Mouse (Mus musculus): ENCODE measurements around the gene Gimap7. TPM values are rescaled to one million over a fixed set of nuclear protein-coding genes. Genes with fewer than 3 reads are reported as not detected.

Gene Gimap7
- total RNA-seq, 2 experiments from 2014 or later = not detected

DNA sequence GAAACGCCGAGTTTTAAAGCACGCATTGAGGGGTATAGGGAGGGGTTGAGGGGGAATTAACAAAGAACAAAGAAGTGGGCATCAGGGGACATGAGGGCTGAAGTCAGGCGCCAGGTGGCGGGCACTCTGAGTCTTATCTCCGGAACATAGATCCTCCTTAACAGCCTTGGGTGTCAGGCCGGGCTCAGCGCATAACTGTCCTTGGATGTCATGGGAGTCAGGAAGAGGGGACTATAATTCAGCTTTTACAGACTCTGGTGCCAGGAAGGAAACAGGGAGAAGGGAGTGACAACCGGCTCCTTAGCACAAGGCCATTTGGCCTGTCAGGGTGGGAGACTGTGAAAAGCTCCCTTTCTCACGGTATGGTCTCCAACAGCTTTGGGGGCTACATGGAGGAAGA, 46.1 kb downstream of the Gimap7 start:
- no peak for DNase-seq (ENCODE audit: low spot score in 2 of 2)
- Histone ChIP-seq H3K27ac (no peak overlapping the region), H3K4me3 (no peak overlapping the region)
- TF ChIP-seq CTCF (conservative IDR thresholded peaks at IDR 0.05) = no peak

DNA sequence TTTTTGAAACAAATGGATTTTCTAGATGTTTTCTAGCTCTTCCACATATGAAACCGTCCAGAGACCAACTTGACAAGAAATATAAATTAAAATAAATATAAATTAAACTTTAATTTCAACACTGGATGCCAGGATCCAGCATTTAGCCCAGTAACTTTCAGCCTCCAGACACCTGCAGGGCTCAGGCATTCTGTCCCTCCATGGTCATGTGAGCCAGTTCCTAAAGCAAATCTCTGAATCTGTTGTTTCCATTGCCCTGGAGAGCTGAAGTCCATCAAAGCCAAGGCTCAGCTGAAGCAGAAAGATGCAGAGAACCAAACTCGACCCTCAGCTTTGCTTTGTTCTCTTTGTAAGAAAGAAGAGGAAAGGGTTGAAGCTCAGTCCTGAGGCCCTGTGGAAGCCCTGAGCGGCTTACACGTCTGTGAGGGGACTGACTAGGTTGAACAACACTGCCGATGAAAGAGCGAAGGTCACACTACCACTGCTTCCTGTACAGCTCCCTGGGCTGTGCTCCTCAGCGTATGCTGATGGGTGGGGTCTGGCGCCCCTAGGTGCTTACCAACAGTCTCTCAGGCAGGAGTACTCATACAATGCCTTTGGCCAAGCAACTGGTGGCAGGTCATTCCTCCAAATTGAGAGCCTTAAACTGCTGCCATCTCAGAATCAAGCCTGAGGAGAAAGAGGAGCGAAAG, 49.9 kb downstream of the Gimap7 start:
- TF ChIP-seq CTCF (conservative IDR thresholded peaks at IDR 0.05) = no peak
- Histone ChIP-seq H3K27ac (no peak overlapping the region), H3K4me3 (no peak overlapping the region)
- no peak for DNase-seq (ENCODE audit: low spot score in 2 of 2)

DNA sequence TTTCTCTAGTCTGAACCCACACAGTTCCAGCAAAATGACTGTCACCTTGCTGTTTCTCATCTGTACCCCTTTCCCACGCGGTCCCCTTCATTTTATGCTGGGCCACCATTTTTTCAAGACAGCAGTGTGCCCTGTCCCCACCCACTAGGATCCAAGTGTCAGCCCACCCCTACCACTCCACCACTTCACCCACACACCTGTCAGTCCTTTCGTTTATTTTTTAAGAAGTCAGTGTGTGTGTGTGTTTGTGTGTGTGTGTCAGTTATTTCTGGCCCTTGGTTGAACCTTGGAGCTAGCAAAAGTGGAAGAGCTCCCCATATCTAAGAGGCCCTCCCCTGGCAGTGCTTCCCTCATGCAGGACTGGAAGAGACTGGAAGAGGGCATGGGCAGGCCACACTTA, 50.5 kb downstream of the Gimap7 start:
- no peak for DNase-seq (ENCODE audit: low spot score in 2 of 2)
- Histone ChIP-seq H3K4me3 (no peak overlapping the region), H3K27ac (no peak overlapping the region)
- TF ChIP-seq CTCF (conservative IDR thresholded peaks at IDR 0.05) = no peak

DNA sequence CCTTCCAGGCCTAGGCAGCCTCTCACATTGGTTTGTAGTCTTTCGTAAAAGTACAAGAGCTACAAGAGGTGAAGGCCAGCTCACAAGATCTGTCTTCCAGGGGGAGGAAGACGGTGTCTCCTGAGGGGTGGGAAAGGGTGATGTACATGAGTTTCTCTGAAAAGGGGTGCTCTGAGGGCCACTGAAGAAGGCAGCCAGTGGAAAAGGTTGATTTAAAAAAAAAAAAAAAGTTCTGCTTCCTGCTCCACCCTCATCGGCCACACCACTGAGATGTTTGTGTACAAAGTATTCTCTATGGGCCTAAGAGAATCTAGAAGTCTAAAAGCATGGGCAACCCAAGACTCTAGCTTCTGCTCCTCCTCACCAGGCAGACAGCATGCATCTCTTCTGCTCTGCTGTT, 52.3 kb downstream of the Gimap7 start, which contains the start of gene Gimap3:
Gene Gimap3, minus strand, starts transcription at position 156 of the 400 bp plus-strand sequence.
- no peak within 1 kb of the TSS for H3K4me3 ChIP-seq
- no peak for TF ChIP-seq CTCF (conservative IDR thresholded peaks at IDR 0.05)
- H3K27ac ChIP-seq = no peak within 1 kb of the TSS
- no peak for DNase-seq (ENCODE audit: low spot score in 2 of 2)

DNA sequence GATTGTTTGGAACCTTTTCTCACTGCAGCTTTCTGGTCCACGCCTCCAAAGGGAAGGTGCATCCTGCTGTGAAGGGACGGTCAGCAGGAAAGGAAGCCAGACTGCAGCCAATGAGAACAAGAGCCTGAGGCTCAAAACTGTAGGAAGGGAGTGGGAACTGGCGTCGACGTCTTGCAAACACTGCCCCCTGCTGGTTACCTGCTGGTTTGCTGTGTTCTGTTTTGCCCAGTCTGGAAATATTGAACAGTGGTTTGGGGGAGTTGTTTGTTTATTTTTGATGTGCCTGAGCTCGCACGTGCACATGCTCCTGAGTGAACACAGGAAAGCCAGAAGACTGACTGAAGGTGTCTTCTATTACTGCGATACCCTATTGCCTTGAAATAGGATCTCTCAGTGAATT, 53.6 kb downstream of the Gimap7 start:
- no peak overlapping the region for H3K4me3 ChIP-seq

More for the DNA sequence above, 53.6 kb downstream of the Gimap7 start:
- peak; percentile 95 for TF ChIP-seq CTCF (conservative IDR thresholded peaks at IDR 0.05)
- peak; percentile 70 to 87 for DNase-seq (ENCODE audit: low spot score in 2 of 2)
- no peak overlapping the region for H3K27ac ChIP-seq

Other genes starting within 250 kb of the Gimap7 start
- 100 to 1,000 TPM; 443 to 456 TPM for gene Atp6v0e2, start 181.0 kb upstream of the Gimap7 start, total RNA-seq (2021)
- gene Lrrc61, start 163.8 kb upstream of the Gimap7 start, total RNA-seq (2021) = 10 to 100 TPM; 36.6 to 40.9 TPM
- gene Rarres2, start 145.8 kb upstream of the Gimap7 start, total RNA-seq (2021) = 10 to 100 TPM; 11.4 to 16.0 TPM
- gene Gm45021, start 129.0 kb upstream of the Gimap7 start, total RNA-seq (2021) = not detected
- 10 to 100 TPM; 48.6 to 53.1 TPM for gene Repin1, start 124.7 kb upstream of the Gimap7 start, total RNA-seq (2021)
- not detected for gene Gm44965, start 124.7 kb upstream of the Gimap7 start, total RNA-seq (2021)
- gene Zfp775, start 116.6 kb upstream of the Gimap7 start, total RNA-seq (2021) = 10 to 100 TPM in 1 of 2 experiments, 1 to 10 TPM in 1; 7.9 to 10.4 TPM
- gene AI854703, start 91.9 kb upstream of the Gimap7 start, total RNA-seq (2021) = 10 to 100 TPM; 12.7 to 13.4 TPM
- gene Gimap8, start 71.4 kb upstream of the Gimap7 start, total RNA-seq (2021) = under 1 TPM; 0.81 to 0.97 TPM
- under 1 TPM; 0.42 to 0.44 TPM for gene Gimap9, start 42.5 kb upstream of the Gimap7 start, total RNA-seq (2021)
- gene Gimap4, start 34.1 kb upstream of the Gimap7 start, total RNA-seq (2021) = not detected
- 1 to 10 TPM; 4.2 to 5.5 TPM for gene Gimap6, start 10.4 kb upstream of the Gimap7 start, total RNA-seq (2021)
- gene Gm28053, start within 50 bp of the Gimap7 start, total RNA-seq (2021) = not detected
- gene Gimap1, start 20.4 kb downstream of the Gimap7 start, total RNA-seq (2021) = 1 to 10 TPM; 1.5 to 3.9 TPM
- gene Gimap5, start 27.6 kb downstream of the Gimap7 start, total RNA-seq (2021) = 1 to 10 TPM in 1 of 2 experiments, under 1 TPM in 1; 0.74 to 1.5 TPM
- gene Gimap3, start 52.2 kb downstream of the Gimap7 start, total RNA-seq (2021) = not detected
- 10 to 100 TPM; 26.0 to 30.7 TPM for gene Tmem176a, start 122.3 kb downstream of the Gimap7 start, total RNA-seq (2021)
- gene Tmem176b, start 122.9 kb downstream of the Gimap7 start, total RNA-seq (2021) = 10 to 100 TPM; 51.4 to 57.1 TPM
- gene Aoc1, start 154.3 kb downstream of the Gimap7 start, total RNA-seq (2021) = not detected
- gene 1600015I10Rik, start 211.3 kb downstream of the Gimap7 start, total RNA-seq (2021) = not detected

Data from layer of hippocampus, adult 2 months (tissue).